Mouse (Mus musculus): ENCODE measurements around the gene Fam20c.

Gene Fam20c

DNA sequence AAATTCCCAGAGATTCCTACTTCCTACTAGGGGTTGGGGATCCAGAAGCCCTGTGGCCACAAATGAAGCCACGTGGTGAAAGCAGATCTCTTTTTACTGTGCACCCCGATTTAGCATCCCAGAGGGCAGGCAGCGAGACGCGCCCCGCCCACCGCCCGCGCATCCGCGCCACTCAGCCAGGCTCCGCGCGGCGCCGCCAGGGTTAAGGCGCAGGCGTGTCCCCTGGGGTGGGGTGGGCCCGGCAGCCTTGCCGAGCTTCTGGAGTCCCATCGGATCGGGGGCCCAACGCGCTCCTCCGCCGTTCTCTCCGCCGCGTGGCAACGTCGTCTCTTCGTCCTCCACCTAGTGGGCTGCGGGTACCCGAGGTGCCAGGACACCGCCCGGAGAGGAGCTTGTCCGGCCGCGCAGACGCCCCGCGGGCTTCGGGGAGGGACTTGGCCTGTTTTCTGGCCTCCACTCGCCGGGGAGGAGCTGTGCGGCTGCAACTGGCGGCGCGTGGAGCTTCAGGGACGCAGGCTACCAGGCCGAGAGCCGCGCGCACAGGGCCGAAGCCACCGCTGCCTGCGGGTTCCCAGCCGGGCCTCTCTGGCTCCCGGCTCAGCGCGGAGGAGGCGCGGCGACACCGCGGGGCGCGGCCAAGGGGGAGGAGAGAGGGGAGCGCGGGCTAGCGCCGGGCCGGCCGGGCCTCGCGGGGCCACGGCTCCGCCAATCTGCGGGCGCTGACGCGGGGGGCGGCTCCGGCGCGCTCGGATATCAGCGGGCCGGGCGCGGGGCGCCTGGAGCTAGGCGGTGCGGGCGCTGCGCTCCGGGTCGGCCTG, at the start of gene Fam20c:
Fam20c (plus strand) TSS at position 212 of the 818 bp plus-strand sequence.
- peak; percentile 96 for DNase-seq (ENCODE audit: inconsistent ontology term)

DNA sequence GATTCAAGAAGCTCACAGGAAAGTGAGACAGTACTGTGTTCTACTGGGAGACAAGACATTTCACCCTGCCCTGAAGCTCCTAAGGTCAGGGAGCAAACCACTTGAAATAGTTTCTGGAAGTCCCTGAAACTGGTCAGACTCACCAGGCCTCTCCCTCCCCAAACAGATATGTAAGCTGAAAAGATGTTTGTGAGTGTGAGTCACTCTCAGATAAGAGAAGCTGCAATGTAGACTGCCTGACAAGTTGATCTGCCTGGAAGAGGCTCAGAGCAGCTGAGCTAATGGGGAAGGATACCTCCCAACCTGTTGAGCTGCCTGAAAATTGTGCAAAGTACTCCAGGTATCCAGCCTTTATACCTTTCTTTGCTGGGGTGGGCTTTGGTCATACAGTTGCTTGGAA, 46.9 kb upstream of the Fam20c start:
- no peak for DNase-seq (ENCODE audit: inconsistent ontology term)

- peak; percentile 86 for DNase-seq (ENCODE audit: inconsistent ontology term)
Observed at GRCm38 (mm10) chr5:138708591-138708990, 45.7 kb upstream of the Fam20c start.

DNA sequence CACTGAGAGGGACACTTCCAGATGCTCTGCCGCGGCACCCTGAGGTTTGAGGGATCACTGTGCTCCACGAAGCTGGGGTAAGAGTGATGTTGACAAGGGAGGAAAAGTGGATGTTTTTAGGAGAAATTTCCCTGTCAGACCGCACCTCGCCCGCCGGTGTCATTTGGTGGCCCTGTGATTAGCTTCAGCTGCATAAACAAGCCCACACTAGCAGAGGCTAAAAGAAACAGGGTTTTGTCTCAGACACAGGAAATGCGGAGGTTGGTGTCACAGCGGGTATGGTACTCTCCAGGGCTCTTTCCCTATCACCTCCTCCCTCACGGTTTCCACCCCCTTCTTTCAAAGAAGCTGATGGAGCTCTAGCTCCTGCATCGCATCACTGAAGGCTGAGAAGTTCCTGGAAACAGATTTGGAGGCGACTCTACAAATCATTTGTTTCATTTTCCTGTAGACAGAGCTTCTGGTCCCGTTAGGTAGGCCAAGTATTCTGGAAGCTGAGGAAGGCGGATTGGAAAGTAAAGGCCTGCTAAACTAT, 38.7 kb upstream of the Fam20c start:
- DNase-seq (ENCODE audit: inconsistent ontology term), result no peak

DNA sequence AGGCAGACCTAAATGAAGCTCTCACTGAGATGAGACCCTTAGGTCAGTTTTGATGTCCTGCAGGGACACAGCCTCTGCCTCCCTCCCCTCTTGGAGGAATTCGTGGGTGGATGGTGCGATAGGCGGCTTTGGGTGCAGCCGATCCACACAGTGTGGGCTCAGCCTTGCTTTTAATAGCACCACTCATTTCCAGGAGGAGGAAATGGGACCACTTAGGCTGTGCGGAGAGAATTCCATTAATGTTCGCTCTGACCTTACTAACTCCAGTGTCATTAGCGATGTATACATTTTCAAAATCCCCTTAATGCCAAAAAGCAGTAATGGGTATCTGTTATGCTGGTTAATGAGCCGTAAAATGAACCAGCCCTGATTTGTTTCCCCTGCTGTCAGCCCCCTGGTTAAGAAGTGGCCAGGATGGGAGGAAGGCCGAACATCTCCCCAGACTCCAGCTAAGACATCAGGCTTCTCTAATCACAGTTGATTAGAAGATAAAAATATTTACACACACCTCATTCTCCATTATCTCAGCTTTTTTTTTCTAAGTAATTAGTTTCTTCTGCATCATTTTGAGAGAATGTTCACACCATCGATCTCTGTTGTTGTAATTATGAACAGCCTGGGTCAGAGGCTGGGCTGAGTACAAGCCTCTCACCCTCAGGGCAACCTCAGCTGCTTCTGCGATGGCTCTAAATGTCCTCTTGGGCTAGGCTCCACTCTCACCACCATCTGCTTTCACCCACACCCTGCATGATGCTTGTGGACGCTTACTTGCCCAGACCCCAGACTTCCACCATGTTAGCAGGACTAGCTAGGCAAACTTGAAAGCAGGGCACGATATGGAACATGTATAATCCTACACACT, 33.8 kb upstream of the Fam20c start:
- no peak for DNase-seq (ENCODE audit: inconsistent ontology term)

GRCm38 (mm10) chr5:138724417-138724816, 29.9 kb upstream of the Fam20c start:
- peak; percentile 77 for DNase-seq (ENCODE audit: inconsistent ontology term)

DNA sequence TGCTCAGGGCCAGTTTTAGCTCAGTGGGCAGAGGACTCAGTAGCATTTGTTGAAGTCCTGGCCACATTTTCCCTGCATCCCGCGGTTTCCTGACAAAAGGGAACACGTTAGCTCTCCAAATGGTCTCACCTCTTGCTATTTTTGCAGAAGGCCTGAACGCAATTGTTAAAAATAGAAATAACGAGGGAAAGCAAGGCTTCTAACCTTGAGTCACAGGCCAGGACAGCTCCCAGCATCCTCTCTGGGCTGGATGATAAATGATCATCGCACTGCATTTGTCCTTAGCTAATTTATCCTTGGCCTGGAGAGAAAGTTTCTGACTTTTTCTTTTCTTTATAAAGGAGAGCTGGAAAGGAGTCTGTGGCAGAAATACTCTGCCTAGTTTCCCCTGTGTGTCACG, 29.2 kb upstream of the Fam20c start:
- DNase-seq (ENCODE audit: inconsistent ontology term), result no peak

GRCm38 (mm10) chr5:138730863-138731262, 23.5 kb upstream of the Fam20c start:
- DNase-seq (ENCODE audit: inconsistent ontology term), result no peak

DNA sequence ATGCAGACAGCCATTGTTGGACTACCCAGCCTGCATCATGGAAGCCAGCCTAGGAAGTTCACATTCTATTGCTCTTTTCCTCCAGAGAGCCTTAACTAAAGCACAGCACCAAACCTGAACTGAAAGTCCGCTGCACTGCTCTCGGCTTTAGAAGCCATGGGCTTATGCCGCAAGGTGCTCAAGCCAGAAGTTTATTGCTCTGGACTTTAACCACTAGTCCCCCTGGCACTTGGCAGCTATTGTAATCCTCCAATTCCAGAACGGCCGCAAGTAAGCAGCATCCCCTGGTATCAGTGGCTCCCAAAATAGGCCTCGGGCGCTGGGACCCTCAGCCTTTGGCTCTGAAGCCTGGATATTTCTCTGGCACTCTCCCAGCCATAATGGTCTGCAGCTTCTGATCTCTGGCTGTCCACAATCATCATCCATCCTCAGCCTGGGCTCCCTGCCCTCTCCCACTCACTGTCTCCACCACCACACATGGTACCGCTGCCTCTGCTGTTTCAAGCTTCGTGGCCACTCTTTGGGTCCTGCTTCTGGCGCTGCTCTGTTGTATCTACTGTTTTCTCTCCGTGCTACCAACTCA, 20.9 kb upstream of the Fam20c start:
- no peak for DNase-seq (ENCODE audit: inconsistent ontology term)

- DNase-seq (ENCODE audit: inconsistent ontology term), result no peak
Observed at GRCm38 (mm10) chr5:138734018-138734417, 20.3 kb upstream of the Fam20c start.

DNA sequence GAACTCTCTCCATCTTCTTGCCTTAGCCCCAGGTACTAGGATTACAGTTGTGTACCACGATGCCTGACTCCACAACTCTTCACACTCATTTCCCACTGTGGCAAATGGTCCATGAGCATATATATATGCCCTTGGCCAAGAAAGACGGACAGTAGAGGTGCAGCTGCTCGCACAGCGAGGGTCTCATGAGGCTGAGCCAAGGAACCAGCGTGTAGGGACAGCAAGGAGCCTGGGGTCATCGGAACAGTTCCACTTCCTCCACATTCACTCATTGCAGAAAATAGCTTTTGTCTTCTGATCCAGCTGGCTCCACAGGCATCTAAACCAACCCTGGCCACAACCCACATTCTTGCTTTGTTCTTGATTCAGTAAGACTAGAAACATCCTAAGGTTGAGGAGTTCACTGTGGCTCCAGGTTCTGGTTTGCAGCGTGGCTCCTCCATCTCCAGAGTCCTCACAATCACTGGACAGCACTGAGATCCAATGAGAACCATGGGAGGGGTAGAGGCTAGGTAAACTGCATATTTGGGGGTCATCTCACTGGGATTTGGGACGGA, 19.0 kb upstream of the Fam20c start:
- peak; percentile 58 for DNase-seq (ENCODE audit: inconsistent ontology term)

- no peak for DNase-seq (ENCODE audit: inconsistent ontology term)
Observed at GRCm38 (mm10) chr5:138740150-138740549, 14.2 kb upstream of the Fam20c start.

DNA sequence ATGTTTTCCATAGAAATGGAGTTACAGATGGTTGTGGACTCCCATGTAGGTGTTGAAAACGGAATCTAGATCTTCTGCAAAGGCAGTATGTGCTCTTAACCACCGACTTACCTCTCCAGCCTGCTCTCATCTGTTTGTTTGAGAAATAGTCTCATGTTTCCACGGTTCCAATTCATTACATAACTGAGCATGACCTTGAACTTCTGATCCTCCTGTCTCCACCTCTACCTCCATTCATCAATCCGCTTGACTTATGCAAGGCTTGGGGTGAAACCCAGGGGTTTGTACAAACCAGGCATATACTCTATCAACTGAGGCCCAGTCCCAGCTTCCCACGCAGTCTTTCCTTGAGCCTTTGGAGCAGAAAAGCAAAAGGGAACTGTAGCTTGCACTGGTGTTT, 12.8 kb upstream of the Fam20c start:
- no peak for DNase-seq (ENCODE audit: inconsistent ontology term)

- DNase-seq (ENCODE audit: inconsistent ontology term), result no peak
Observed at GRCm38 (mm10) chr5:138742281-138742680, 12.0 kb upstream of the Fam20c start.

DNA sequence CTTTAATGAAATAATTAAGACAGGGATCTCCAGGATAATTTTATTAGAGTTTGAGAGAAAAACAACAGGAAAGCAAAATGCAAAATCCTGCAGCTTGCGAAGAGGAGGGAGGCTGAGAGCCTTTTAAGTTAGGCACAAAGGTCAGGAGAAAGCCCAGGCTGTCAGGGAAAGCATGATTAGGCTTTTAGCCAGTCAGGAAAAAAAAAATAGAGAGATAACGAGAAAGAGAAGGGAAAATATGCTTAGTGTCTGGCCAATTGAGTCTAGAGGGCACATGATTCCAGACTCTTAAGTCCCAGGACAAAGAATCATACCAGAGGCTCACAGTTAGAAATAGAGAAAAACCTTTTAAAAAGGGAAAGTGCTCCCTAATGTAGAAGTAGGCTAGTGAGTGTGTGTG, 10.7 kb upstream of the Fam20c start:
- no peak for DNase-seq (ENCODE audit: inconsistent ontology term)

GRCm38 (mm10) chr5:138745378-138746099, 8.8 kb upstream of the Fam20c start:
- DNase-seq (ENCODE audit: inconsistent ontology term), result no peak

DNA sequence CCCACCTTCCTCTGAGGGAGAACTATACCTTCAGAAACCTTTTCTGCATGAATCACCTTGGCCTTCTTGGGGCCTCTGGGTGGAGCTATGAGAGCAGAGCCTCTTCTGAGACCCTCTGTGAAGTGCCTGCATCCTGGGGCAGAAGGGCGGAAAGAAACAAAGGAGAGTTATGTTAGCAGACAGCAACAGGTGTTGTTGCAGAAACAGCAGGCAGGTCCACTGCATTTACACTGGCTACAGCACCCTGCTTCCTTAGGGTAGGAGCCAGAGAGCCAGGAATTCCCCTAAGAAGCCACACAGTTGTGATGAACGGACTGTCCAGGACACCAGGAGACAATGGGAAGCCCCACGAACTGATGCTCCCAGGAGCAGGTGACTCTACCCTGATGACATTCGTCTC, 1.0 kb upstream of the Fam20c start:
- no peak for DNase-seq (ENCODE audit: inconsistent ontology term)

- DNase-seq (ENCODE audit: inconsistent ontology term), result no peak
Observed at GRCm38 (mm10) chr5:138753946-138754302, 390 bp upstream of the Fam20c start.

- no peak for DNase-seq (ENCODE audit: inconsistent ontology term)
Observed at GRCm38 (mm10) chr5:138755121-138755452, 773 bp downstream of the Fam20c start.

- DNase-seq (ENCODE audit: inconsistent ontology term), result peak; percentile 51
Observed at GRCm38 (mm10) chr5:138755453-138756301, 1.4 kb downstream of the Fam20c start.

Measured in Muller cell, postnatal 12 days (primary cell).